Mouse (Mus musculus) gastrocnemius, postnatal 14 days (tissue): ENCODE data around the gene Zfp991. TPM values are rescaled to one million over a fixed set of nuclear protein-coding genes. Genes with fewer than 3 reads are reported as not detected.
A peak's percentile ranks its signal among the peaks of the same experiment; 100 is the strongest.
"Not testable (repeated sequence)": the region's sequence is repeated elsewhere in the genome, so short reads cannot be mapped to it uniquely, and the experiment has no call there.

Experiments used
- DNase-seq: peaks from one replicate; pipeline ENCODE4 v3.0.0; 2021; ENCODE audit warnings: mixed read lengths
- intact Hi-C: fragments of 180-260 bp; cut with DNase I; formaldehyde crosslinking; loops from one replicate; pipeline ENCODE4 v1.15.1; 2025; ENCODE audit warnings: low total_unique reads
- total RNA-seq, 2 experiments: library from RNA; stranded (reverse); gene quantifications; 2 replicates each; pipeline ENCODE4 v1.2.3; 2021

The Zfp991 gene
- total RNA-seq, 2 experiments from 2014 or later, result 2.7 to 3.1 TPM

DNA sequence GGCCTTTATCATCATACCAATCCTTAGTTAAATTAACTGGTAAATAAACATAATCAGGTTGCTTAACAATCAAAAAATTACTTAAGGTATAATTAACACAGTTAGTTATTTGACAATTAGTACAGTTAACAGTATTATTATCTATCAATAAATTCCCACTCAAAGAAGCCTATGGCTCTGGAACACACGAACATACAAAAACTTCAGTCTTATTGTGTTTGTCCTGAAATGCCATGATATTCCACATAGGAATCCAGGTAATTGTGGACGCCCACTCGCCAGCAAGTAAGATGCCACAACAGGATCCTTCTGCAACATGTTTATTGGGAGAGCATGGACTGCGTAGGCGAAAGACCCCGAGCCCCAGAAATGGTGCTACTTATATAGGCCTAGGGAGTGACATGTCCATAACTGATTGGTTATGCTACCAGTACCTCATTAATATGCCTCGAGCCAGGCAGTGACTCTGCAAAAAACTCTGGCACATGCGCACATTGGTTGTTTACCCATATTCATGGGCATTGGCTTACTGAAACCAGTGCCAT, 49.4 kb downstream of the Zfp991 start:
- DNase-seq, intact Hi-C loops: not testable (repeated sequence)

DNA sequence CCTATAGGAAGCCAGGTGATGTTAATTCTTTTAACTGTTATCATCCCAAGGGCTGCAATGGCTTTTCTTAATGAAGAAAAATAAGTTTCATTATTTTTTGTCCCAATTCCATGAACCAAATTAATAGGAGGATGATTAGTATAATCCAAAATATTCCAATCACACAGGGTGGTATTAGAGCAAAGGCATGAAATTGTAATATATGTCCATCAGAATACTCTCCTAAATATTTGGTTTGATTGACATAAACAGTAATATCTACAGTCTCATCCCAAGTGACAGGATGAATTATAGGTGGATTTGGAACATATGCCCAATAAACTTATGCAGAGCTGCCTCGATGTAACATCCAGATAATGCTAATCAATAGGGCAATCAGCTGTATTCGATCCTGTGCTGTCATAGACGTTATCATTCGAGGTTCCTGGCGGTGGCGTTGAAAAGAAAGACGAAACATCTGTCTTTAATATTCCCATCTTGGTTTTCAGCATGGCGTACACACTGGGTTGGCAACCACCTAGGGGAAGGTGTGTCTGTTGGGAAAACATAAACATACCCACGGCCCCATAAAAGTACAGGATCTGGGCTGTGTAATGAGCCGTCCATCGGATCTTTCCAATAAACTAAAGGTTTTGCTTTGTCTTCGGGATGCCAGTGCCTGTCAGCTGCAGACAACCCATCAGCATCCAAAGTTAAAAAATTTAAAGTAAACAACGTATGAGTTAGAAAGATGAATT, 50.3 kb downstream of the Zfp991 start:
- intact Hi-C loops, DNase-seq: not testable (repeated sequence)

DNA sequence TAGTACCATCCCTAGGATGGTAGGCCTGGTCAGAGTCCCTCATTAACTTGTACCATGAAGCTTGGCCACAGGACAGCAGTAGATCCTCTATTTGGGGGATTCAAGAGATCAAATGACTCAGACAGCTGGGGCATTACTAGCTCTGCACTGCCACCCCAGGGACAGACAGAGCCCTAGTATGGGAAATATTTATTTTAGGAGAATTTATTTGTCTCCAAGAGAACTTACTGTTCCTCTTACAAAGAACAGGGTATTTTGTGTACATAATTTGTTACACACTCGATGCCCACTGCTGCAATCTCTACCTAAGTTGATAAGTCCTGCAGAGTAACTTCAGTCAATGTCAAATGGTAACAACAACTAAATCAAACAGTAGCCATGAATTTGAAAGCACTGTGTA, 55.0 kb downstream of the Zfp991 start:
- DNase-seq, intact Hi-C loops: not testable (repeated sequence)

- intact Hi-C loops, DNase-seq: not testable (repeated sequence)
These were observed 55.6 kb downstream of the Zfp991 start for GRCm38 (mm10) chr4:147187283-147187965.

DNA sequence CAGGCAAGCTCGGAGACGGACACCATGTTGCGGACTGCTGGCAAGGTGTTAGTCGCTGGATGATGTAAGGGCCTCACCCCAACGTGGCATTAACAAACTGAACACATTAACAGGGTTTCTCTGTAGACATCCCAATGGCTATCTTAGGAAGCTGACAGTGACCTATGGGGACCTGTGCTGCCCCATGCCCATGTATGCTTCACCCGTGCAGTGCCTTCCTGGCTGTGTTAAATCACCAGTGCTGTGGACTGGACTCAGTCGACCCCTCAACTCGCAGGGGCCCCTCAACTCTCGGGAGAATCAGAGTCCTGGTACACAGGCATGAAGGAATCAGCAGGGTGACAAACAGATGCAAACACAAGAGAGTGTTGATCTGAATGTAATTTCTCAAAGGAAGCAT, 63.3 kb downstream of the Zfp991 start:
- intact Hi-C loops, DNase-seq: not testable (repeated sequence)

DNA sequence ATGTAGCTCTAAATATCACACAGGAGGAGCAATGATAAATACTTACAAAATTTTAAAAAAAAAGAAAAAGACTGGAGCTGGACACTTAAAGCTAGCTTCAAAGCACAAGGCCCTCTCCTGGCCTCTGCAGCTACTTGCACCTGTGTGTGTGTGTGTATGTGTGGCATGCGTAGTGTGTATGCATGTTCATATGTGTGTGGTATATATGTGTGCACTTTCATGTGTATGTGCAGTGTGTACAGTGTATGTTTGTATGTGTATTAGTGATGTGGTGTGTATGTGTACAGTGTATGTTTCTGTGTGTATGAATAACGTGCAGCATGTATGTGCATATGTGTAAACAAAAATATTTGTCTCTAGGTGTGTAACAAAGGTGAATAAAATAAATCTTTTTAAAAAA, 65.4 kb downstream of the Zfp991 start:
- DNase-seq, intact Hi-C loops: not testable (repeated sequence)

DNA sequence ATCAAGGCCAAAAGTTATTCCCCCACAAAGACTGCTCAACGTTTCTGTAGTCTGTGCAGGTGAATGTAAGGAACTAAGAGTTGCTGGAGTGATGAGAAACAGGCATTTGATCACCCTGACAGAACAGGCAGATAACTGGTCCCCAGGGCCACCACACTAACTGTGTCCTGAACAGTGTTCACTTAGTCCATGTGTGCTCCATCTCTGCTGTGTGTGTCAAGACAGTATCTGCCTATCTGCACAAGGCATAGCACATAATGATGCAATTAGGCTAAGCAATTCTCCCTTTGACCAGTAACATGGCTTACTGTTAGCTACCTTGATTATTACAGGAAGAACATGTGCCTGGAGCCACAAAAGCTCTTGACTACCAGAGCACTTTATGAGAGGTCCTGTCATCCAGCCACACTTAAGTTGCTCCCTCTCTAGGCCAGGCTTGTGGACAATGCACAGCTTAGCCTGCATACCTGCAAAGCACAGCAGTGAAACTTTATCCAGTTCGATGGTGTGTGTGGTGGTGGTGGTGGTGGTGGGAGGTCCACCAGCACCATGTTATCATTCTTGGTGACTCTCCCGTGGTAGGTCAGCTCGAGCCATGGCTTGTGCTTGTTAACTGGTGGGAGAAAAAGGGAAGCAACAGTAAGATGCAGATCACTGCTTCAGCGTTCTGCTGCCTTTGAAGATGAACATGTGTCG, 67.4 kb downstream of the Zfp991 start:
- intact Hi-C loops, DNase-seq: not testable (repeated sequence)

- DNase-seq, intact Hi-C loops: not testable (repeated sequence)
These were observed 70.3 kb downstream of the Zfp991 start for GRCm38 (mm10) chr4:147201920-147202660.

- intact Hi-C loops, DNase-seq: not testable (repeated sequence)
These were observed 80.5 kb downstream of the Zfp991 start for GRCm38 (mm10) chr4:147212182-147212928.

- DNase-seq, intact Hi-C loops: not testable (repeated sequence)
These were observed 82.4 kb downstream of the Zfp991 start for GRCm38 (mm10) chr4:147214233-147214632.

DNA sequence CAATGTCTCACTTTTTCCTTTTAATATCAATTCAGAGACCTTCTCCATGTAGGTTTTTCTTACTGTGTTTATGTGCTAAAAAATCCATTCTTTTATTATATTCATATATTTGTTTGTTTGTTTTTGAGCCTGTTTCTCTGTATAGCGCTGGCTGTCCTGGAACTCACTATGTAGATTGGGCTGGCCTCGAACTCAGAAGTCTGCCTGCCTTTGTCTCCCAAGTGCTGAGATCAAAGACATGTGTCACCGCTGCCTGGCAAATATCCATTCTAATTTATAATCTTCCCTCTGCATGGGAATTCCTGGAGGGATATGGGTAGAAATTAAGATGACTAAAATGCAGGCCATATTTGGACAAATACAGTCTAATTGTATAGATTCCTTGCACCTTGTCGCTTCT, 85.8 kb downstream of the Zfp991 start:
- intact Hi-C loops, DNase-seq: not testable (repeated sequence)

- intact Hi-C loops, result not testable (repeated sequence)
- DNase-seq, result peak; percentile 6
These were observed 87.7 kb downstream of the Zfp991 start for GRCm38 (mm10) chr4:147219319-147220070.

- intact Hi-C loops, DNase-seq: not testable (repeated sequence)
These were observed 88.4 kb downstream of the Zfp991 start for GRCm38 (mm10) chr4:147220226-147220625.

DNA sequence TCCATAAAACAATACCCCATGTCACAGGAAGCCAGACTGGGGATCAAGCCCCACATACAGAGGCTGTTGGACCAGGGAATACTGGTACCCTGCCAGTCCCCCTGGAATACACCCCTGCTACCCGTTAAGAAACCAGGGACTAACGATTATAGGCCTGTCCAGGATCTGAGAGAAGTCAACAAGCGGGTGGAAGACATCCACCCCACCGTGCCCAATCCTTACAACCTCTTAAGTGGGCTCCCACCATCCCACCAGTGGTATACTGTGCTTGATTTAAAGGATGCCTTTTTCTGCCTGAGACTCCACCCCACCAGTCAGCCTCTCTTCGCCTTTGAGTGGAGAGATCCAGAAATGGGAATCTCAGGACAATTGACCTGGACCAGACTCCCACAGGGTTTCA, 90.2 kb downstream of the Zfp991 start:
- DNase-seq, intact Hi-C loops: not testable (repeated sequence)

DNA sequence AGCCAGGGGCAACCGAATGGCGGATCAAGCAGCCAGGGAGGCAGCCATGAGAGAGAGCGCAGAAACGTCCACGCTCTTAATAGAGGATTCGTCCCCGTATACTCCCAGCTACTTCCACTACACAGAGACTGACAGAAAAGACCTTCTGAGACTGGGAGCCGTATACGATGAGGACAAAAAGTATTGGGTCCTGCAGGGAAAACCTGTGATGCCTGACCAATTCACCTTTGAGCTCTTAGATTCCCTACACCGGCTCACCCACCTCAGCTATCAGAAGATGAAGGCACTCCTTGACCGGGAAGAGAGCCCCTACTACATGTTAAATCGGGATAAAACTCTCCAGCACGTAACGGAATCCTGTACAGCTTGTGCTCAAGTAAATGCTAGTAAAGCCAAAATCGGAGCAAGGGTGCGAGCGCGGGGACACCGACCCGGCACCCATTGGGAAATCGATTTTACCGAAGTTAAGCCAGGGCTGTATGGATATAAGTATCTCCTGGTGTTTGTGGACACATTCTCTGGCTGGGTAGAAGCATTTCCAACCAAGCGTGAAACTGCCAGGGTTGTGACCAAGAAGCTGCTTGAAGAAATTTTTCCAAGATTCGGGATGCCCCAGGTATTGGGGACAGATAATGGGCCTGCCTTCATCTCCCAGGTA, 92.1 kb downstream of the Zfp991 start:
- not testable (repeated sequence) for DNase-seq

DNA sequence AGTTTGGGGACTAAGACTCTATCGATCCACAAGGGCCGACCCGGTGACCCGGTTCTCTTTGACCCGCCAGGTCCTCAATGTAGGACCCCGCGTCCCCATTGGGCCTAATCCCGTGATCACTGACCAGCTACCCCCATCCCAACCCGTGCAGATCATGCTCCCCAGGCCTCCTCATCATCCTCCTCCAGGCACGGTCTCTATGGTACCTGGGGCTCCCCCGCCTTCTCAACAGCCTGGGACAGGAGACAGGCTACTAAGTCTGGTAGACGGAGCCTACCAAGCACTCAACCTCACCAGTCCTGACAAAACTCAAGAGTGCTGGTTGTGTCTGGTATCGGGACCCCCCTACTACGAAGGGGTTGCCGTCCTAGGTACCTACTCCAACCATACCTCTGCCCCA, 93.8 kb downstream of the Zfp991 start:
- intact Hi-C loops, DNase-seq: not testable (repeated sequence)

More for the DNA sequence above, 92.1 kb downstream of the Zfp991 start:
- intact Hi-C loops, result not testable (repeated sequence)

- intact Hi-C loops, result not testable (repeated sequence)
These were observed 98.2 kb downstream of the Zfp991 start for GRCm38 (mm10) chr4:147230026-147230425.

More at GRCm38 (mm10) chr4:147230026-147230425, 98.2 kb downstream of the Zfp991 start:
- DNase-seq, result not testable (repeated sequence)
